Comparison of ENCODE assay signal across 8 mouse cellular contexts in the genomic region with DNA sequence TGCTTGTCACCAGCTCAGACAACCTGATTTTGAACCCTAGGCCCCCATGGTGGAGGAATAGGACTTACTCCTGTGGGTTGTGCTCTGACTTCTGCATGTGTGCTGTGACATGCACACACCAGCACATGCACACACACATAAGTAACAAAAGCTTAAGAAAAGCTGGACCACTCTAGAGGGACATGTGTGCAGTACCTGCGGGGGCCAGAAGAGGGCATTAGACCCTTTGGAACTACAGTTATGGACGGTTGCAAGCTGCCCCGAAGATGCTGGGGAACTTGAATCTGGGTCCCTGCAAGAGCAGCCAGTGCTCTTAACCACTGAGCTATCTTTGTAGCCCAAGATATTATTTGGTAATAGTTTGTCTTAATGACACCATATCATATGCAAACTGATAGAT. TPM values are rescaled to one million over a fixed set of nuclear protein-coding genes. Genes with fewer than 3 reads are reported as not detected.
DNase-seq lines count a peak whose midpoint lies in the region; ATAC-seq and TF ChIP-seq lines count a peak whose summit lies in the region.
"Had no signal": no experiment of that assay in that cellular context is flagged by ENCODE, and none has a peak within 500 bp of the region (broad histone marks: within the 10 kb centered on the region; RNA-seq: fewer than 3 reads in every experiment).

No protein-coding gene starts in this region.

- no peak for DNase-seq in layer of hippocampus, adult 2 months (ENCODE audit: low spot score in 2 of 2)
- no peak for DNase-seq in layer of hippocampus, adult 9-11 months
- peak; percentile 23 for DNase-seq in MN1 (ENCODE audit: low spot score)
- no peak for DNase-seq in left cerebral cortex, postnatal 25 days (ENCODE audit: low spot score in 2 of 2)
- no peak for DNase-seq in gastrocnemius, postnatal 4 days (ENCODE audit: low spot score in 2 of 2)

- 42% methylated on average over 3 of the region's 3 CpGs for WGBS in small intestine, adult 2 months

- TF ChIP-seq CTCF in layer of hippocampus, adult 2 months (conservative IDR thresholded peaks at IDR 0.05): peak; percentile 65
- TF ChIP-seq CTCF in small intestine, adult 2 months (IDR thresholded peaks at IDR 0.05; ENCODE audit: extremely low read depth, insufficient read length, insufficient replicate concordance, low read depth, low read length): peak; percentile 58; the same call in 1 of the 2 replicates

- intact Hi-C loops in left cerebral cortex, postnatal 25 days (cut with DNase I): no loop called here

- no peaks in the 10 kb centered on the region for H3K36me3 ChIP-seq in small intestine, adult 2 months (ENCODE audit: control insufficient read depth, insufficient read depth, low read length)

- peaks cover 4% of the 10 kb centered on the region; the same call in 1 of the 2 replicates for H3K27me3 ChIP-seq in small intestine, adult 2 months (ENCODE audit: control insufficient read depth, insufficient read depth, low read length)

- no peak overlapping the region for H3K27ac ChIP-seq in layer of hippocampus, adult 2 months
- no peak overlapping the region for H3K27ac ChIP-seq in small intestine, adult 2 months (ENCODE audit: insufficient read depth, low read depth, low read length)
- H3K27ac ChIP-seq: macrophage had no signal

- ATAC-seq in erythroid progenitor cell, adult 5-6 weeks (replicated peaks; ENCODE audit: low FRiP score, poor library complexity, severe bottlenecking): peak; percentile 71; the same call in 1 of the 2 replicates

- H3K4me1 ChIP-seq in small intestine, adult 2 months (ENCODE audit: control insufficient read depth, insufficient read depth, insufficient read length, low read length): no peaks in the 10 kb centered on the region

- no peak for TF ChIP-seq POLR2A in small intestine, adult 2 months (IDR thresholded peaks at IDR 0.05; ENCODE audit: low read depth, low read length)

- H3K4me3 ChIP-seq in layer of hippocampus, adult 2 months: no peak overlapping the region
- H3K4me3 ChIP-seq in small intestine, adult 2 months (ENCODE audit: low read depth, low read length): no peak overlapping the region

RNA-seq across cellular contexts. Expression of a gene that starts 46.2 kb away (rescaled TPM):
- not detected for total RNA-seq in layer of hippocampus, adult 2 months (2021)
- total RNA-seq in erythroid progenitor cell, adult 5-6 weeks (2015; ENCODE audit: low replicate concordance): not detected in 2 replicates
- not detected in 2 replicates for total RNA-seq in erythroid progenitor cell, adult 5-6 weeks (2017; ENCODE audit: low replicate concordance)
- not detected in 2 replicates for polyA plus RNA-seq in small intestine, adult 2 months (2012; rRNA removed)
- not detected for total RNA-seq in left cerebral cortex, postnatal 25 days (2021)
- total RNA-seq in gastrocnemius, postnatal 4 days (2021): not detected
- polyA plus RNA-seq: macrophage had no signal
